Mouse (Mus musculus): ENCODE data around the gene Txnrd1.

GRCm38 (mm10) chr10:82833926-82834325 is at the start of gene Txnrd1:
- no peak for TF ChIP-seq POLR2A (IDR thresholded peaks at IDR 0.05; ENCODE audit: borderline replicate concordance, extremely low read depth, insufficient read depth, insufficient read length, poor library complexity, severe bottlenecking)
- TF ChIP-seq CTCF (IDR thresholded peaks at IDR 0.05; ENCODE audit: borderline replicate concordance, extremely low read depth, insufficient read depth, insufficient read length) = no peak

Data from brain, embryonic 14.5 days (tissue).